Mouse (Mus musculus): ENCODE measurements around the gene Lancl2. TPM values are rescaled to one million over a fixed set of nuclear protein-coding genes. Genes with fewer than 3 reads are reported as not detected.

The Lancl2 gene
- polyA plus RNA-seq, 1 experiment from 2014 or later = 46.4 TPM

- no peak for DNase-seq (ENCODE audit: extremely low spot score, low spot score)
- Histone ChIP-seq H3K27ac (no peak overlapping the region), H3K4me1 (no peaks in the 10 kb centered on the region), H3K4me3 (no peak overlapping the region), H3K36me3 (replicated peaks) (peaks cover 21% of the 10 kb centered on the region), H3K9me3 (no peaks in the 10 kb centered on the region), H3K27me3 (ENCODE audit: poor library complexity, severe bottlenecking) (no peaks in the 10 kb centered on the region)
- WGBS = 93% methylated on average over 3 of the region's 3 CpGs
Measured at GRCm38 (mm10) chr6:57780359-57780758, 78.0 kb downstream of the Lancl2 start.

GRCm38 (mm10) chr6:57782658-57783057 is 80.3 kb downstream of the Lancl2 start:
- H3K27ac ChIP-seq = no peak overlapping the region
- 93% methylated on average over 1 of the region's 1 CpGs for WGBS

GRCm38 (mm10) chr6:57784251-57784650 is 81.9 kb downstream of the Lancl2 start:
- H3K27me3 ChIP-seq (ENCODE audit: poor library complexity, severe bottlenecking) = no peaks in the 10 kb centered on the region
- WGBS = 96% methylated on average over 1 of the region's 1 CpGs
- no peak overlapping the region for H3K4me3 ChIP-seq

More at GRCm38 (mm10) chr6:57782658-57783057, 80.3 kb downstream of the Lancl2 start:
- Histone ChIP-seq H3K27me3 (ENCODE audit: poor library complexity, severe bottlenecking) (no peaks in the 10 kb centered on the region), H3K36me3 (replicated peaks) (peaks cover 16% of the 10 kb centered on the region), H3K4me3 (no peak overlapping the region), H3K4me1 (no peaks in the 10 kb centered on the region), H3K9me3 (no peaks in the 10 kb centered on the region)
- no peak for DNase-seq (ENCODE audit: extremely low spot score, low spot score)

GRCm38 (mm10) chr6:57787376-57787775 is 85.0 kb downstream of the Lancl2 start:
- Histone ChIP-seq H3K9me3 (no peaks in the 10 kb centered on the region), H3K27me3 (ENCODE audit: poor library complexity, severe bottlenecking) (no peaks in the 10 kb centered on the region), H3K4me1 (no peaks in the 10 kb centered on the region), H3K36me3 (replicated peaks) (peaks cover 29% of the 10 kb centered on the region), H3K4me3 (no peak overlapping the region), H3K27ac (no peak overlapping the region)
- DNase-seq (ENCODE audit: extremely low spot score, low spot score) = no peak
- 94% methylated on average over 6 of the region's 6 CpGs for WGBS

More at GRCm38 (mm10) chr6:57784251-57784650, 81.9 kb downstream of the Lancl2 start:
- Histone ChIP-seq H3K4me1 (no peaks in the 10 kb centered on the region), H3K9me3 (no peaks in the 10 kb centered on the region), H3K27ac (no peak overlapping the region), H3K36me3 (replicated peaks) (peaks cover 27% of the 10 kb centered on the region)
- no peak for DNase-seq (ENCODE audit: extremely low spot score, low spot score)

Other genes starting within 250 kb of the Lancl2 start
- gene Ppm1k, start 167.1 kb upstream of the Lancl2 start, polyA plus RNA-seq (2016; fragmentation: Nextera tagmentation; extraction: Ambion mirVana) = 4.1 TPM in 2 replicates
- 3.1 and 3.8 TPM in 2 replicates for gene Herc6, start 121.5 kb upstream of the Lancl2 start, polyA plus RNA-seq (2016; fragmentation: Nextera tagmentation; extraction: Ambion mirVana)
- 18.6 and 19.0 TPM in 2 replicates for gene Pyurf, start 10.5 kb upstream of the Lancl2 start, polyA plus RNA-seq (2016; fragmentation: Nextera tagmentation; extraction: Ambion mirVana)
- 59.8 and 60.7 TPM in 2 replicates for gene Vopp1, start 122.6 kb downstream of the Lancl2 start, polyA plus RNA-seq (2016; fragmentation: Nextera tagmentation; extraction: Ambion mirVana)
- not detected in 2 replicates for gene Vmn1r21, start 147.8 kb downstream of the Lancl2 start, polyA plus RNA-seq (2016; fragmentation: Nextera tagmentation; extraction: Ambion mirVana)
- not detected in 2 replicates for gene Vmn1r22, start 205.5 kb downstream of the Lancl2 start, polyA plus RNA-seq (2016; fragmentation: Nextera tagmentation; extraction: Ambion mirVana)
- not detected in 2 replicates for gene Vmn1r23, start 224.3 kb downstream of the Lancl2 start, polyA plus RNA-seq (2016; fragmentation: Nextera tagmentation; extraction: Ambion mirVana)

Measured in forebrain, embryonic 10.5 days (tissue).